Mouse (Mus musculus): ENCODE measurements around the gene Rgs16. TPM values are rescaled to one million over a fixed set of nuclear protein-coding genes. Genes with fewer than 3 reads are reported as not detected.

The Rgs16 gene
- polyA plus RNA-seq, 1 experiment from 2014 or later = 1.7 TPM

DNA sequence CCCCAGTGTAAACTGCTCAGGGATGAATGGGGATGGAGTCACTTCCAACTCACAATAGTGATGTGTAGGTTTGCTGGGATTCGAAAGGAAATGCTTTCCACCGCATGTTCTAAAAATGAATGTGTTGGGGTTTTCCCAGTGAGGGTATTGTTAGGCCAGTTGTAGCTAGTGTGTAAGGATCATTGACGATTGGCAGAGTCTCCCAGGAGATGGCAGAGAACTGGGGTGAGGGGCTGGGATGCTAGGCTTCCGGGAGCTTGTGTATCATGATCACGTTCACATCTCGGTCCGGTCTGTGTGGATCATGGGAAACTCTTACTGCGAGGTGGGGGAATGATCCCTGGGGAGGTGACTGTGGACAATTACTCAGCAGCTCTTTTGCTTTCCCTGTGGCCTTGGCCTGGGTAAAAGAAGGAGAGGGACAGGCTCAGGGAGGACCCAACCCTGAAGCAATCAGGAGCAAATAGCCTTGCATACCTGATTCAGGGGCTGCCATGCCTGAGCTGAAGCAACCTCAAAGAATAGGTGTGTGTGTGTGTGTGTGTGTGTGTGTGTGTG, 37.2 kb upstream of the Rgs16 start:
- H3K4me3 ChIP-seq = no peak overlapping the region
- no peak overlapping the region for H3K27ac ChIP-seq
- no peaks in the 10 kb centered on the region; the same call in 1 of the 2 replicates for H3K9me3 ChIP-seq
- peaks cover 9% of the 10 kb centered on the region for H3K4me1 ChIP-seq
- H3K9ac ChIP-seq = no peak overlapping the region
- no peaks in the 10 kb centered on the region for H3K36me3 ChIP-seq
- H3K27me3 ChIP-seq = peaks cover 4% of the 10 kb centered on the region; the same call in 1 of the 2 replicates
- 60% methylated on average over 8 of the region's 8 CpGs for WGBS
- H3K4me2 ChIP-seq = no peak overlapping the region
- no peak for ATAC-seq (ENCODE audit: borderline replicate concordance, extremely low read depth, low FRiP score, low TSS enrichment)

DNA sequence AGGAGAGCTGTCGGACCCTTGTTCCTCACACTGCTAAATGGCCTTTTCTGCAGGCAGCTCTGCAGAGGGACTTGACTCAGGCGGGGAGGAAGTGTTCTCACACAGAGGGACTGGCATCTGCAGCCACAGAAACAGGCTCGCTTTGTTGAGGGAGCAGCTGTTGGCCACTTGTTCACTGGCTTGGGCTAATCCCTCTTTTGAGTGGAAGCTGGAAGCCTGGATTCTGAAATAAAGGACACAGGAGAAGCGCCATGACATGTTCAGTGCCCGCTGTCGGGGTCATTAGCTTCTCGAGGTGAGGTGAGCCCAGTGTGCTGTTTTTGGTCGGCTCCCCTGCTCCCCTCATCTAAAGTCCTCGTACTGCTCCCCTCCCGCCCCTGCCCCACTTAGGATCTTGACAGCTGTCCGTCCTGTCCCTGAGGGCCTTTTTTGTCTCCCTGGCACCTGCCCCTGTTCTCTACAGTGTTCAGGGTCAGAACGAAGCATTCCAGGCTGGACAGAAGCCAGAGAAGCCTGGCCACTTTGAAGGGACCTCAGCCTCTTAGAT, 36.6 kb upstream of the Rgs16 start:
- WGBS = 11% methylated on average over 12 of the region's 12 CpGs
- Histone ChIP-seq H3K27ac (no peak overlapping the region), H3K4me2 (no peak overlapping the region), H3K9ac (no peak overlapping the region), H3K36me3 (no peaks in the 10 kb centered on the region), H3K9me3 (no peaks in the 10 kb centered on the region; the same call in 1 of the 2 replicates), H3K4me1 (peaks cover 9% of the 10 kb centered on the region), H3K4me3 (no peak overlapping the region), H3K27me3 (peaks cover 4% of the 10 kb centered on the region; the same call in 1 of the 2 replicates)
- no peak for ATAC-seq (ENCODE audit: borderline replicate concordance, extremely low read depth, low FRiP score, low TSS enrichment)

DNA sequence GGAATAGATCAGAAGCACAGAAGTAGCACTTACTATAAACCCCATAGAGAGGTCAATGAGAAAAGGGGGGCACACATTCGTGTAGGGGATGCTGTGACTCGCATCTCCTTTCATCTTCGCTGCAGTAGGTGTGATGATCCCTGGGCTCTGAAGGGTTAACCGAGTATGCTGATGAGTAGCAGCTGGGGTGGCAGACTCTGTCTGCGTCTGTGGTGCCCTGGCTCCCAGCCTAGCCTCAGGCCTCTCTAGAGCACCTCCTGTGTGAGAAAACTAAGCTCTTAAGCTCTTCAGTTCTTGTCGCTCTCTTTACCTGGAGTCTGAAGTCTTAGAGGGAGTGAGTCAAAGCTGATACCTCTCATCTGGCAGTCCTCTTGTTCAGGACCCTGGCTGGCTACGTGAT, 36.0 kb upstream of the Rgs16 start:
- no peak overlapping the region for H3K9ac ChIP-seq
- H3K4me1 ChIP-seq = peaks cover 9% of the 10 kb centered on the region
- no peaks in the 10 kb centered on the region; the same call in 1 of the 2 replicates for H3K9me3 ChIP-seq
- no peak for ATAC-seq (ENCODE audit: borderline replicate concordance, extremely low read depth, low FRiP score, low TSS enrichment)
- no peaks in the 10 kb centered on the region for H3K36me3 ChIP-seq
- H3K4me3 ChIP-seq = no peak overlapping the region
- no peak overlapping the region for H3K27ac ChIP-seq
- no peak overlapping the region for H3K4me2 ChIP-seq
- peaks cover 4% of the 10 kb centered on the region; the same call in 1 of the 2 replicates for H3K27me3 ChIP-seq
- whole genome bisulfite sequencing = 16% methylated on average over 7 of the region's 7 CpGs

GRCm38 (mm10) chr1:153704996-153705395, 35.2 kb upstream of the Rgs16 start:
- Histone ChIP-seq H3K27ac (no peak overlapping the region), H3K4me1 (peaks cover 15% of the 10 kb centered on the region), H3K27me3 (peaks cover 4% of the 10 kb centered on the region; the same call in 1 of the 2 replicates), H3K4me2 (no peak overlapping the region), H3K9ac (no peak overlapping the region), H3K9me3 (no peaks in the 10 kb centered on the region; the same call in 1 of the 2 replicates), H3K4me3 (no peak overlapping the region), H3K36me3 (no peaks in the 10 kb centered on the region)
- ATAC-seq (ENCODE audit: borderline replicate concordance, extremely low read depth, low FRiP score, low TSS enrichment) = no peak
- WGBS = 47% methylated on average over 3 of the region's 3 CpGs

GRCm38 (mm10) chr1:153708626-153709025, 31.5 kb upstream of the Rgs16 start:
- Histone ChIP-seq H3K4me3 (no peak overlapping the region), H3K27ac (no peak overlapping the region), H3K36me3 (no peaks in the 10 kb centered on the region), H3K27me3 (no peaks in the 10 kb centered on the region), H3K9me3 (no peaks in the 10 kb centered on the region; the same call in 1 of the 2 replicates), H3K4me2 (no peak overlapping the region), H3K9ac (no peak overlapping the region), H3K4me1 (peaks cover 12% of the 10 kb centered on the region)
- 78% methylated on average over 5 of the region's 5 CpGs for WGBS
- ATAC-seq (ENCODE audit: borderline replicate concordance, extremely low read depth, low FRiP score, low TSS enrichment) = no peak

DNA sequence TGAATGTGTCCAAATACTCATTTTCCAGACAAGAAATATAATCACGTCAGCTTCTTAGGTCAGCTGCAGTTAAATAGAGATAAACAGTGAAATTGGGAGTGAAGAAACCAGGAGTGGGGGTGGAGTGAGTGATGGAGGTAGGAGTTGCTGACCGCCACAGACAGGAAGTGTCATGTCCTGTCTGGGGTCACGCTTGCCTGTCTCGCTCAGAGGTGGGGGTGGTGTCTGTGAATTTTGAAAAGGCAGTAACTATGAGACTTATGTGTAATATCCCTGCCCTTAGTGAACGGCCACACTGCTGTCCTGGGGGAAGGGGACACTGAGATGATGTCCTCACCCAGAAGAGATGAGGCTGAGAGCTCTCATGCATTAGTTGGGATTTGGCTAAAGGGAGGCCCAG, 30.7 kb upstream of the Rgs16 start:
- ATAC-seq (ENCODE audit: borderline replicate concordance, extremely low read depth, low FRiP score, low TSS enrichment) = no peak
- 29% methylated on average over 5 of the region's 5 CpGs for WGBS
- Histone ChIP-seq H3K4me2 (no peak overlapping the region), H3K9ac (no peak overlapping the region), H3K4me1 (peaks cover 5% of the 10 kb centered on the region; the same call in 1 of the 2 replicates), H3K36me3 (no peaks in the 10 kb centered on the region), H3K27me3 (no peaks in the 10 kb centered on the region), H3K4me3 (no peak overlapping the region), H3K27ac (no peak overlapping the region), H3K9me3 (no peaks in the 10 kb centered on the region; the same call in 1 of the 2 replicates)

GRCm38 (mm10) chr1:153711544-153712262, 28.4 kb upstream of the Rgs16 start:
- H3K4me1 ChIP-seq = peaks cover 5% of the 10 kb centered on the region; the same call in 1 of the 2 replicates
- 49% methylated on average over 3 of the region's 3 CpGs for WGBS
- no peaks in the 10 kb centered on the region for H3K9me3 ChIP-seq
- H3K4me3 ChIP-seq = no peak overlapping the region
- no peak overlapping the region for H3K9ac ChIP-seq
- H3K27ac ChIP-seq = peak overlapping the region; percentile 37; the same call in 1 of the 2 replicates
- H3K4me2 ChIP-seq = no peak overlapping the region
- H3K27me3 ChIP-seq = no peaks in the 10 kb centered on the region
- peak; percentile 59; the same call in 1 of the 2 replicates for ATAC-seq (ENCODE audit: borderline replicate concordance, extremely low read depth, low FRiP score, low TSS enrichment)
- no peaks in the 10 kb centered on the region for H3K36me3 ChIP-seq

DNA sequence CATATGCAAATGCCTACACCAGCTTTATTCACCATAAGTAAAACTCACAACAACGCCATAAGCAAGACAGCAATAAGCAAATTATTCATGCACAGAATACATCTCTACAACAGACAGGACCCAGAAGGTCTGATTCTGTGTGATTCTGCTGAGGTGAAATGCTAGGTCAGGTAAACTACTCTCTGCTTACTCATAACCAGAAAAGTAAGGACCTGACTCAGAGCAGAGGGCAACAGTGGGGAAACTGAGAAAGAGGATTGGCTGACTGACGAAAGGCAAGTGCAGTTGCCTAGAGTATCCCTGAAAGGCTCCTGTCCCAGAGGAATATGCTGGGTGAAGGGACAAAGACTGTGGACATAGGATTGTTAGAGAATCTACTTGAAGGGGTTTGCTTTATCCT, 27.5 kb upstream of the Rgs16 start:
- ATAC-seq (ENCODE audit: borderline replicate concordance, extremely low read depth, low FRiP score, low TSS enrichment) = no peak
- 89% methylated on average over 2 of the region's 2 CpGs for WGBS
- Histone ChIP-seq H3K27me3 (no peaks in the 10 kb centered on the region), H3K9ac (no peak overlapping the region), H3K9me3 (no peaks in the 10 kb centered on the region), H3K4me2 (no peak overlapping the region), H3K4me1 (peaks cover 5% of the 10 kb centered on the region; the same call in 1 of the 2 replicates), H3K4me3 (no peak overlapping the region), H3K36me3 (no peaks in the 10 kb centered on the region), H3K27ac (no peak overlapping the region)

DNA sequence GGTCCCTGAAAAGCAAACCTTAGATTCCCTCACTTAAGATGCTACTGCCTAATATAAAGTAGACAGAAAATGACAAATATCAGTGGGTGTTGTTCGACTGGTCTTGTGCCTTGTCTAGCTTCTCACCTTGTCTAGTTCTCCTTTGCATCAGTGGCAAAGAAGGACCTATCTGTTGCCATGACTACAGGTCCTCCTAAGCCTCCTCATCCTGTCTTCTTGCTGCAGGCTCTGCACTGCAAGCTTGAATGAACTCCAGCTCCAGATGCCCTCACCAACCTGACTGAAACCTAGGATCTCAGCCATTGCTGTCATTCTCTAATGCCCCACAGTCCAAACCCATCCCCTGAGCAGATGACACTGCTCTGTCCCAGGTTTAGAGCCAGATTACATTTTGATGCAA, 22.2 kb upstream of the Rgs16 start:
- no peaks in the 10 kb centered on the region for H3K27me3 ChIP-seq
- no peaks in the 10 kb centered on the region for H3K36me3 ChIP-seq
- 0 out of 2 replicates have a peak, but pooled peaks cover 3% of the 10 kb centered on the region for H3K4me1 ChIP-seq
- 65% methylated on average over 1 of the region's 1 CpGs for WGBS
- no peak overlapping the region for H3K4me2 ChIP-seq
- H3K9me3 ChIP-seq = no peaks in the 10 kb centered on the region
- no peak overlapping the region for H3K9ac ChIP-seq
- no peak overlapping the region for H3K27ac ChIP-seq
- ATAC-seq (ENCODE audit: borderline replicate concordance, extremely low read depth, low FRiP score, low TSS enrichment) = no peak
- H3K4me3 ChIP-seq = no peak overlapping the region

DNA sequence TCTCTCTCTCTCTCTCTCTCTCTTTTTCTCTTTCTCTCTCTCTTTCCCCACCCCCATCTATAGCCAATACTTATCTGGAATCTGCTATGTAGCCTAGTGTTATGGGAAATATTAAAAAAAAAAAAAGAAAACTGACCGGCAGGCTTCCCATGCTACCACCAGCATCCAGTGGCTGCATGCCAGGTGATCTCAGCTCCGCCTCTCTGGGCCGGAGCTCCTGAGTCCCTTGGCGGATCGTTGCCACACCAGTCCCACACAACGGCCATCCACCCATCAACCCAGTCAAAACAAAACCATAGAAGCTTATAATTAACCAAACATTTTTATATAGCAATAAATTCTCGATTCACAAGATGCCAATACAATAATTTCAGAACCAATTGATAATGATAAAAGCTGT, 19.2 kb upstream of the Rgs16 start:
- H3K36me3 ChIP-seq = no peaks in the 10 kb centered on the region
- no peaks in the 10 kb centered on the region for H3K27me3 ChIP-seq
- no peak overlapping the region for H3K27ac ChIP-seq
- no peak overlapping the region for H3K9ac ChIP-seq
- no peak overlapping the region for H3K4me3 ChIP-seq
- 44% methylated on average over 7 of the region's 7 CpGs for WGBS
- 0 out of 2 replicates have a peak, but pooled peaks cover 3% of the 10 kb centered on the region for H3K4me1 ChIP-seq
- H3K4me2 ChIP-seq = no peak overlapping the region
- ATAC-seq (ENCODE audit: borderline replicate concordance, extremely low read depth, low FRiP score, low TSS enrichment) = no peak
- no peaks in the 10 kb centered on the region for H3K9me3 ChIP-seq

DNA sequence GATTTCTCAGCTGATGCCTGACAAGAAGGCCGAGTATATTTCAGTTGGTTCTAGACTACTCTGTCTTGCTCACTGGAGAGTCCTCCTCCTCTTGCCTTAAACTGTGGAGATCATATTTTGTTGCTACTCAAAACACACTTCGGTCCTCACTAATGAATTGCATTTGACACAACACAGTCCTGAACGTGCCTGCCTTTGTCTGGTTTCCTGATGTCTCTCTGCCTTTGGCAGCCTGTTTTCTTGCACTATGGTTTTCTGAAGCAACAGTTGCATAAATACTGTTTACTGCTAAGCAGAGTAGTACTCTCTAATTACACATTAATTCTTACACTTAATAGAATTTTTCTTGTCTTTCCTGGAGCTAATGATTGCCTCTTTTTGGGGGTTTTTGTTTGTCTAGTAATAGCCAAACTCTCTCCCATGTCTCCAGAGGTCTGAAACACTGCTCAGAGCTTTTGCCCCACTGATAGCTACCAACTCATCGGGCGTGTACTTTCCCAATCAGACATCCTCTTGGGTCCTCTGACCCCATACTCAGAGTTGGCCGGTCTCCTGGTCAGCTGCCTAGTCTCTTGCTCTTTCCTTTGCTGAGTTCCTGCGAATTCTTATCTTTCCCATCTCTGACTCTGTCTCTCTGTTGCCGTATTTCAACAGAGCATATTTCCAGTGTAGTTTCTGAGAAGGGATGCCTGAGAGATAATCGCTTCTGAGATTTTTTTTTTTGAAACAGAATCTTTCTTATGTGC, 18.4 kb upstream of the Rgs16 start:
- H3K4me3 ChIP-seq = no peak overlapping the region
- no peaks in the 10 kb centered on the region for H3K9me3 ChIP-seq
- H3K27me3 ChIP-seq = no peaks in the 10 kb centered on the region
- no peak overlapping the region for H3K27ac ChIP-seq
- H3K36me3 ChIP-seq = no peaks in the 10 kb centered on the region
- no peak for ATAC-seq (ENCODE audit: borderline replicate concordance, extremely low read depth, low FRiP score, low TSS enrichment)
- no peak overlapping the region for H3K4me2 ChIP-seq
- 64% methylated on average over 9 of the region's 9 CpGs for WGBS
- no peak overlapping the region for H3K9ac ChIP-seq
- 0 out of 2 replicates have a peak, but pooled peaks cover 3% of the 10 kb centered on the region for H3K4me1 ChIP-seq
